Mouse (Mus musculus) midbrain, embryonic 13.5 days (tissue): ENCODE results near the gene Slc25a12. TPM values are rescaled to one million over a fixed set of nuclear protein-coding genes. Genes with fewer than 3 reads are reported as not detected.

Experiments
- ATAC-seq: fragments of 200-750 bp; cut with Nextera tagmentation; 2 replicates; pipeline ENCODE4 v1.8.0; 2017; ENCODE audit warnings: mild to moderate bottlenecking, moderate TSS enrichment, moderate library complexity
- H3K27ac ChIP-seq: fragments of 300-500 bp; sonication (generic); 2 replicates; pipeline ENCODE4 v1.5.1; 2015; ENCODE audit warnings: inconsistent platforms, mild to moderate bottlenecking, moderate library complexity
- H3K27me3 ChIP-seq: fragments of 300-500 bp; sonication (generic); 2 replicates; pipeline ENCODE4 v1.6.1; 2015; ENCODE audit warnings: mild to moderate bottlenecking, inconsistent platforms
- H3K36me3 ChIP-seq: fragments of 300-500 bp; sonication (generic); 2 replicates; pipeline ENCODE4 v1.6.1; 2015; ENCODE audit warnings: mild to moderate bottlenecking, inconsistent platforms
- H3K4me1 ChIP-seq: fragments of 300-500 bp; sonication (generic); replicated peaks from 2 replicates; pipeline ENCODE4 v1.6.1; 2015; ENCODE audit warnings: inconsistent platforms
- H3K4me2 ChIP-seq: fragments of 300-500 bp; sonication (generic); replicated peaks from 2 replicates; pipeline ENCODE4 v1.6.1; 2015; ENCODE audit warnings: moderate library complexity, mild to moderate bottlenecking, inconsistent platforms
- H3K4me3 ChIP-seq: fragments of 300-500 bp; sonication (generic); replicated peaks from 2 replicates; pipeline ENCODE4 v1.5.1; 2015; ENCODE audit warnings: mild to moderate bottlenecking, inconsistent platforms
- H3K9ac ChIP-seq: fragments of 300-500 bp; sonication (generic); replicated peaks from 2 replicates; pipeline ENCODE4 v1.6.1; 2015; ENCODE audit warnings: mild to moderate bottlenecking, inconsistent platforms
- H3K9me3 ChIP-seq: fragments of 300-500 bp; sonication (generic); 2 replicates; pipeline ENCODE4 v1.6.1; 2016; ENCODE audit warnings: mild to moderate bottlenecking, inconsistent platforms
- WGBS: fragments of 180-500 bp; shearing (Covaris S2); methylation state at CpG from one replicate; pipeline ENCODE4 v1.1.7; 2015; 5-methylcytosine and 5-hydroxymethylcytosine counted together
- polyA plus RNA-seq: library from polyadenylated mRNA; unstranded; fragments of >200 nt; fragmentation: Nextera tagmentation; extraction: Ambion mirVana; gene quantifications from 2 replicates; pipeline ENCODE4 v1.2.1, GENCODE M21; 2015

The Slc25a12 gene
- polyA plus RNA-seq, 1 experiment from 2014 or later = 64.2 TPM

- no peak overlapping the region for H3K4me2 ChIP-seq
- no peak overlapping the region for H3K27ac ChIP-seq
- no peaks in the 10 kb centered on the region for H3K27me3 ChIP-seq
- peaks cover 5% of the 10 kb centered on the region for H3K4me1 ChIP-seq
- H3K4me3 ChIP-seq = no peak overlapping the region
- no peaks in the 10 kb centered on the region for H3K9me3 ChIP-seq
- H3K36me3 ChIP-seq = no peaks in the 10 kb centered on the region
- 88% methylated on average over 5 of the region's 5 CpGs for WGBS
- H3K9ac ChIP-seq = no peak overlapping the region
- ATAC-seq = no peak
These were observed 4.2 kb upstream of the Slc25a12 start for GRCm38 (mm10) chr2:71371790-71372189.

GRCm38 (mm10) chr2:71368086-71368485, 537 bp upstream of the Slc25a12 start:
- ATAC-seq = no peak
- Histone ChIP-seq H3K36me3 (no peaks in the 10 kb centered on the region), H3K27ac (no peak overlapping the region), H3K9me3 (no peaks in the 10 kb centered on the region), H3K4me3 (peak overlapping the region; percentile 81; the same call in 1 of the 2 replicates), H3K9ac (no peak overlapping the region), H3K27me3 (no peaks in the 10 kb centered on the region), H3K4me2 (peak overlapping the region; percentile 76), H3K4me1 (peaks cover 24% of the 10 kb centered on the region)
- 34% methylated on average over 8 of the region's 8 CpGs for WGBS

DNA sequence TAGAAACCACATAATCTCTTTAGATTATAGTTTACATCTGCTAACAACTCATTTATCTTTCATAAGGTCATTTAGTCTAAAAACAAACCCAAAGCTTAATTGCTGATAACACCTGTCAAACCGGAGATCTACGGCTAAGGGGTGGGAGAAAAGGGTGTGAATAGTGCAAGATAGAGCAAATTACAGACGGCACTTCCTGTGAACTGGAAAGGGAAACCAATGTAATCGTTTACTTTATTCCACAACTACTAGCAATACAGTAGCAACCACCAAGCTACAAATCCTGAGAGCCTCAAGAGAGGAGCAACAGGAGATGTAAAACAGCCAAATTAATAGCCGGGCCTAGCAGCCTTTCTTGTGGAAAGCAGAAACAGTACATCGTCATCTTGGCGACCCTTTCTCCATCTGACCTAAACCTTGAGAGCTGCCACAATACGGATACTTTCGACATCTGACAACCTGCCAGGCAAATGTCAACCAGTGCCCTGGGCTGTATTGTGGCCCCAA, 878 bp downstream of the Slc25a12 start:
- Histone ChIP-seq H3K4me3 (peak overlapping the region; percentile 81), H3K4me1 (peaks cover 24% of the 10 kb centered on the region), H3K27me3 (no peaks in the 10 kb centered on the region), H3K9me3 (no peaks in the 10 kb centered on the region), H3K9ac (peak overlapping the region; percentile 82), H3K36me3 (peaks cover 6% of the 10 kb centered on the region), H3K27ac (peak overlapping the region; percentile 85), H3K4me2 (peak overlapping the region; percentile 76)
- ATAC-seq = no peak
- 33% methylated on average over 9 of the region's 9 CpGs for WGBS

DNA sequence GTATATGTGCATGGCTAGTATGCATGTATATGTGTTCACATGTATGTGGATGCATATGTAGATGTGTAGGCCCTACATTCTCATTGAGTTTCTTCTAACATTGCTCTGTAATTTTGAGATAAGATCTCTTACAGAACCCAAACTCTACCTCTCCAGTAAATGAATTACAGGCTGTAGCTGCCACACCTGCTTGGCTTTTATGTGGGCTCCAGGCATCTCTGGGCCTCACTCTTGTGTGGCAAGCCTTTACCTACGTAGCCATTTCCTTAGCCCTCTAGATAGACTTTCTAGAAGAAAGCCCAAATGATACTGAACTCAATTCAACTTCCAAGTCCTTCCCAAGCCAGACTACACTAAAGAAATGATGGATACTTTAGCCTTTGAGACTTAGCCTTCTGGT, 7.4 kb downstream of the Slc25a12 start:
- 92% methylated on average over 1 of the region's 1 CpGs for WGBS
- Histone ChIP-seq H3K4me3 (no peak overlapping the region), H3K27me3 (no peaks in the 10 kb centered on the region), H3K36me3 (peaks cover 14% of the 10 kb centered on the region), H3K4me2 (no peak overlapping the region), H3K27ac (no peak overlapping the region), H3K4me1 (0 out of 2 replicates have a peak, but pooled peaks cover 12% of the 10 kb centered on the region), H3K9ac (no peak overlapping the region), H3K9me3 (no peaks in the 10 kb centered on the region)
- no peak for ATAC-seq

DNA sequence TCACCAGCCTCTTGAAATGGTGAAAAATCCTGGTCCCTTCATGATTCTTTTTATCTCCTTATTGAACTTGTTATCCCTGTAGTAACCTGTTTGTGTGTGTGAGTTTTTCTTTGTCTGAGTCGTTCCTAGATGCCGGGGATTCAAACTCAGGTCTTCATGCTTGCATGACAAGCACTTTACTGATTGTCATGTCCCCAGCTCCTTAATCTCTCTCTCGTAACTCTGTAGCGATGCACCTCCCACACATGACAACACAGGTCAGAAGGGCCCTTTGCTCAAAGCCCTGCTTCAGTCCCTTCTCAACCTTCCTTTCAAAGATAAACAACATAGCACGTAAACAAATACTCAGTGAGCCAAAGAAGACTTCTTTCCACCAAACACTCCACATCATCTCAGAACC, 9.2 kb downstream of the Slc25a12 start:
- H3K9me3 ChIP-seq = no peaks in the 10 kb centered on the region
- 0 out of 2 replicates have a peak, but pooled peaks cover 4% of the 10 kb centered on the region for H3K4me1 ChIP-seq
- no peak overlapping the region for H3K4me2 ChIP-seq
- H3K4me3 ChIP-seq = no peak overlapping the region
- no peak overlapping the region for H3K9ac ChIP-seq
- H3K36me3 ChIP-seq = peaks cover 14% of the 10 kb centered on the region
- no peaks in the 10 kb centered on the region for H3K27me3 ChIP-seq
- no peak overlapping the region for H3K27ac ChIP-seq
- ATAC-seq = no peak
- WGBS = 94% methylated on average over 5 of the region's 5 CpGs

- H3K9ac ChIP-seq = no peak overlapping the region
- no peaks in the 10 kb centered on the region for H3K27me3 ChIP-seq
- no peak overlapping the region for H3K4me3 ChIP-seq
- no peak overlapping the region for H3K27ac ChIP-seq
- no peak overlapping the region for H3K4me2 ChIP-seq
- 0 out of 2 replicates have a peak, but pooled peaks cover 4% of the 10 kb centered on the region for H3K4me1 ChIP-seq
- ATAC-seq = no peak
- peaks cover 5% of the 10 kb centered on the region; the same call in 1 of the 2 replicates for H3K36me3 ChIP-seq
- no peaks in the 10 kb centered on the region for H3K9me3 ChIP-seq
- 71% methylated on average over 5 of the region's 5 CpGs for WGBS
These were observed 13.5 kb downstream of the Slc25a12 start for GRCm38 (mm10) chr2:71354055-71354425.

- no peak for ATAC-seq
- peaks cover 3% of the 10 kb centered on the region; the same call in 1 of the 2 replicates for H3K36me3 ChIP-seq
- no peak overlapping the region for H3K9ac ChIP-seq
- H3K4me2 ChIP-seq = no peak overlapping the region
- H3K4me1 ChIP-seq = 0 out of 2 replicates have a peak, but pooled peaks cover 4% of the 10 kb centered on the region
- H3K9me3 ChIP-seq = no peaks in the 10 kb centered on the region
- 72% methylated on average over 10 of the region's 10 CpGs for WGBS
- no peaks in the 10 kb centered on the region for H3K27me3 ChIP-seq
- no peak overlapping the region for H3K4me3 ChIP-seq
- no peak overlapping the region for H3K27ac ChIP-seq
These were observed 14.1 kb downstream of the Slc25a12 start for GRCm38 (mm10) chr2:71353306-71354054.

GRCm38 (mm10) chr2:71351727-71351987, 15.9 kb downstream of the Slc25a12 start:
- H3K4me3 ChIP-seq = no peak overlapping the region
- 0 out of 2 replicates have a peak, but pooled peaks cover 4% of the 10 kb centered on the region for H3K4me1 ChIP-seq
- no peak overlapping the region for H3K9ac ChIP-seq
- H3K36me3 ChIP-seq = no peaks in the 10 kb centered on the region
- WGBS = 94% methylated on average over 3 of the region's 3 CpGs
- no peaks in the 10 kb centered on the region for H3K27me3 ChIP-seq
- no peaks in the 10 kb centered on the region for H3K9me3 ChIP-seq
- ATAC-seq = no peak
- H3K4me2 ChIP-seq = no peak overlapping the region
- H3K27ac ChIP-seq = no peak overlapping the region

DNA sequence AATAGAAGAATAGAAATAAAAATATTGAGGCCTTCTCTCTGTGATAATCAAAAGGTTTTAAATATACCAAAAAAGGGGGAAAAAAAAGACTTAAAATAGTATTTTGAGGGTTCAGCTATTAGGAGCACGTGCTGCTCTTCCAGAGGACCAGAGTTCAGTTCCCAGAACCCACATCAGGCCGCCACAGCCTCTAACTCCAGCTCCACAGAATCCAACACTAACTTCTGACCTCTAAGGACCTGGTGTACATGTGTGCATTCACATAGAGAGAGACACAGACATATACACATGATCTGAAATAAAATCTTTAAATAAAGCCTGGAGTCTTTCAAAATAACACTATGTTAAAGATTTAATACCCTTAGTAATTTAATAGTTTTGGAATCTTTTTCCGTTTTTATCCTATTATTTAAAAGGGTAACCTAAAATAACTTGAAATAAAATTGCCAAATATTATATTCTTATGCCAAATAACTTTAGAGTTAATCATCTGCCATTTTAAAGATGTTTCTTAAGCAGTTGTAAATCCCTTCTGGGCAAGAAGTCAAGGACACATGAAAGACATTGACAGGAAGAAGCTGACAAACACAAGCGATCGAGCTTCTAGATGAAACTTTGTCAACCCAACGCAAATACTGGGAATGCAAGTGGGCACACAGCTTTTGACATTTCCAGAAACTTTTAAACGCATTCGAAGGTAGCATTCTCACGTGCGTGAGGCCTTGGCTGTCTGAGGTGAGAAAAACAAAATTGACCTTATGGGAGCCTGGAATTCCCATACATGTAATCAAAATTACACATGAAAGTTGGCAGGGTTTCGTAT, 16.4 kb downstream of the Slc25a12 start:
- Histone ChIP-seq H3K27me3 (no peaks in the 10 kb centered on the region), H3K9ac (no peak overlapping the region), H3K9me3 (no peaks in the 10 kb centered on the region), H3K4me3 (no peak overlapping the region), H3K4me2 (no peak overlapping the region), H3K27ac (no peak overlapping the region), H3K4me1 (0 out of 2 replicates have a peak, but pooled peaks cover 4% of the 10 kb centered on the region), H3K36me3 (no peaks in the 10 kb centered on the region)
- WGBS = 91% methylated on average over 11 of the region's 11 CpGs
- ATAC-seq = no peak

GRCm38 (mm10) chr2:71350181-71350580, 17.4 kb downstream of the Slc25a12 start:
- Histone ChIP-seq H3K27me3 (no peaks in the 10 kb centered on the region), H3K4me2 (no peak overlapping the region), H3K4me1 (no peaks in the 10 kb centered on the region), H3K9ac (no peak overlapping the region), H3K4me3 (no peak overlapping the region), H3K27ac (no peak overlapping the region), H3K36me3 (no peaks in the 10 kb centered on the region), H3K9me3 (no peaks in the 10 kb centered on the region)
- no peak for ATAC-seq
- WGBS = 82% methylated on average over 7 of the region's 7 CpGs

GRCm38 (mm10) chr2:71349511-71349910, 18.0 kb downstream of the Slc25a12 start:
- Histone ChIP-seq H3K9ac (no peak overlapping the region), H3K36me3 (no peaks in the 10 kb centered on the region), H3K9me3 (no peaks in the 10 kb centered on the region), H3K4me1 (no peaks in the 10 kb centered on the region), H3K27ac (no peak overlapping the region), H3K27me3 (no peaks in the 10 kb centered on the region), H3K4me2 (no peak overlapping the region), H3K4me3 (no peak overlapping the region)
- 90% methylated on average over 2 of the region's 2 CpGs for WGBS
- ATAC-seq = no peak

- Histone ChIP-seq H3K4me3 (no peak overlapping the region), H3K4me2 (no peak overlapping the region), H3K9me3 (no peaks in the 10 kb centered on the region), H3K27me3 (no peaks in the 10 kb centered on the region), H3K4me1 (no peaks in the 10 kb centered on the region), H3K27ac (no peak overlapping the region), H3K9ac (no peak overlapping the region), H3K36me3 (peaks cover 14% of the 10 kb centered on the region)
- 93% methylated on average over 20 of the region's 20 CpGs for WGBS
- ATAC-seq = no peak
These were observed 19.6 kb downstream of the Slc25a12 start for GRCm38 (mm10) chr2:71347732-71348490.
